Mouse (Mus musculus) liver, adult 2 months (tissue): ENCODE measurements around the gene Nxf3.

Experiments used
- CTCF ChIP-seq: fragments of 200-500 bp; IDR thresholded peaks from 2 replicates; pipeline ENCODE4 v1.5.1; 2011; ENCODE audit warnings: low read depth, low read length, control low read depth
- POLR2A ChIP-seq: fragments of 200-500 bp; IDR thresholded peaks from 2 replicates; pipeline ENCODE4 v1.6.1; 2011; ENCODE audit warnings: low read length, control low read depth; ENCODE audit not compliant: insufficient read depth; ENCODE audit errors: extremely low read depth

DNA sequence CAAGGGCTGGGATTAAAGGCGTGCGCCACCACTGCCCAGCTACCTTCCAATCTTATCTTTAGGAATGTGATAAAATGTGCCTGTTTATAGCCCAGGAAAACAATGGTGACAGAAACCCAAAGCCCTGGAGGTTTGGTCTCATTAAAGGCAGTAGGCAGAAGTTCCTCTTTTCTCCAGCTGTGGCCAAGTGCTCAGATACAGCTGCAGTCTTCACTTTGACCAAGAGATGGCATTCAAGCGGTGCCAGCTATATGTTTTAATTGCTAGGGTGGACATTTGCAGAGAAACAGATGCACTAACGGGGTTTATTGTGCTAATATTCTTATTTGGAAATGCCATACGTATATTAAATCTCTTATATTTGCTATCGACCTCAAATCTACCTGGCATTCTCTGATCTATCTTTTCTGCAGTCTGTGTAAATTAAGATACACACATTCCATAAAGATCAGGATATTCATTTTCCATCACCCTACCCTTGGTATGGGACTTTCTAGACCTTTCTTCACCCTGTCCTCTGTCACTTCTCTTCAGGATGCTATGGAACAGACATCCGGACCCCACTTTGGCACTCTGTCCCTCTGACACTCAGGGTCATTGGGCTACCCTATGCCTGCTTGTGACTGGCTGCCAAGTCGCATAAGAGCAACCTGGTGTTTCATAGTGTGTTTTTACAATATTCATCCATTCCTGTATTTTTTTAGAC is 42.1 kb upstream of the Nxf3 start:
- TF ChIP-seq POLR2A = no peak
- no peak for TF ChIP-seq CTCF
